Mouse (Mus musculus) CH12F3 (cell line): ENCODE measurements around the gene Rrbp1.

Experiments
- in situ Hi-C: fragments of 300-500 bp; cut with MboI; formaldehyde crosslinking; loops from 2 replicates; pipeline ENCODE4 v1.14.3; 2020; ENCODE audit warnings: low sequenced_read_pairs

Rrbp1 gene

DNA sequence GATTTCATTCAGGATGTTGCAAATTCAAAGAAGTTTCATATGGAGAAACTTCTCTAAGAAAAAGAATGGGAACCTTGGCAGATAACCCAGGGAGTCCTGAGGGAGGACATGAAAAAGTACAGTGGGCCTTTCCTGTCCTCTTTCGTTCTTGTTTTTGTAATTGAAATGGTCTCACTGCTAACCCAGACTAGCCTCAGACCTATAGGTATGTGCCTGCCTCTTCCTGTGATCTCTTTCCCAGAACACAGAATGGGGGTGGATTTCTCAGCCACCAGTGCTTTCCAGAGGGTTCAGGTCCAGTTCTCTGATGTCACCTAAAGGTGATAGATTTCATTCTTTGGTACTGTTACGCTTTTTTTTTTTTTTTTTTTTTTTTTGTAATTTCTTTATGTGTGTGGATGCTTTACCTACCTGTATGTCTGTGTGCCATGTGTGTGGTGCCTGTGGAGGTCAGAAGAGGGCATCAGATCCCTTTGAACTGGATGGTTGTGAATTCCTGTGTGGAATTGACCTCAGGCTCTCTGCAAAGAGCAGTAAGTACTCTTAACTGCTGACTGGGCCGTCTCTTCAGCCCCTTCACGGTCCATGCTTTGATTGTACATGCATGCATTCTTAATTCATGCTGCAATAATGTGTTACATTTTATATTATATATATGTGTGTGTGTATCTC, 92.1 kb downstream of the Rrbp1 start:
- in situ Hi-C loops, result no loop called here

DNA sequence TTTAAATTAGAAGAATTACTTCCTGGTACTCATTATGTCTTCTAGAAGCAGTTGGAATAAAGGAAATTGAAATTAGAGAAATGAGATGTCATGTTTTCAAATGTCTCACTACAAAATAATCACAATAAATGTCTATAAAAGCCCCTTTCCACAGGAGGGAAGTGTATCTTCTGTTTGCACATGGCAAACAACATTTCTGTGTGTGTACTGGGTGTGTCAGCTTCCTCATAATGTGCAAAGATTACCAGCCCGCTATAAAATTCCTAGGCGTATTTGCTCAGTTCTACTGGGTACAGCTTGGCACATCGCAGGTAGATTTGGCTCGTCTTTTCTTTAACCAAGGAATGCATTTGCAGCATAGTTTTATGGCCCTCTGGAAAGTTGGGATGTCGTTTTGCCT, 93.4 kb downstream of the Rrbp1 start:
- in situ Hi-C loops, result no loop called here

DNA sequence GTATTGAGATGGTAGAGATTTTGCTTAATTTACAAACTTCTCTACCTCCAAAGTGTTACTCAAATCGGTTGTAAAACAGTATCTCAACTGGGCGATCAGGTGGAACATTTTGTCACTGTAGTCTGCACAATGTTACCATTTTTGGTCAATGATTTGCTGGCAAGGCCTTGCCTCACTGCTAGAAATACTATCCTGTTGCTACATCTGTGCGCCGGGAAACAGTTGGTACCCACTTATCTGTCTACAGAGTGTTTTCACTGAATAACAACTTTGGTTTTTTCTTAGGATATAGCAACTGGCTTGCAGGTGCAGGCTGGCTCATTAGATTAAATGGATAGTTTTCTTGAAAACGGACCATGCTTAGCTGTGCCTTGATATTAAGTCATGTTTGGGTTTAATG, 94.8 kb downstream of the Rrbp1 start:
- in situ Hi-C loops, result no loop called here

DNA sequence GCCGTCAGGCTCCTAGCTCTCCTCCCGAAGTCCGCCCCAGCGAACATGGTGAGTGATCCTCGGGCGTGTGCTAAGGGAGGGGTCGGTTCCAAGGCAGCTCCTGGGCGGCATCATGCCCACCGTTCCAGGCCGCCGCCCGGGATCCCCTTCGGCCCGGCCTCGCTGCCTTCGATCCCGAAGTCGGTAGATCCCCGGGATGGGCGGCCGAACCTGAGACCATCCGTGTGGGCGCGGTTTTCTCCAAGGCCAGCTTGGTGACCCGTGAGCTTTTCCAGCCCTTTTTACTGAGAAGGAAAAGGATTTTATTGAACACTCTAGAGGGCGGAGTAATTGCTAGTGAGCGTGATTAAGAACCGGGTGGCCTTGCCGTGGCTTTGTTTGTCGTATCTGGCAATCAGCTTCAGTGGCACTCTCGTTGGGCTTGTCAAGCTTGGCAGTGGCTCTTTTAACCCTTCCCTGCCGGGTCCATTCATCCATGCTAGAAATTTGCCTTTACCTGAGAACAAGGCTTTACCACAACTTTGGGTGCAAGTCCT, 95.4 kb downstream of the Rrbp1 start:
- in situ Hi-C loops, result no loop called here

DNA sequence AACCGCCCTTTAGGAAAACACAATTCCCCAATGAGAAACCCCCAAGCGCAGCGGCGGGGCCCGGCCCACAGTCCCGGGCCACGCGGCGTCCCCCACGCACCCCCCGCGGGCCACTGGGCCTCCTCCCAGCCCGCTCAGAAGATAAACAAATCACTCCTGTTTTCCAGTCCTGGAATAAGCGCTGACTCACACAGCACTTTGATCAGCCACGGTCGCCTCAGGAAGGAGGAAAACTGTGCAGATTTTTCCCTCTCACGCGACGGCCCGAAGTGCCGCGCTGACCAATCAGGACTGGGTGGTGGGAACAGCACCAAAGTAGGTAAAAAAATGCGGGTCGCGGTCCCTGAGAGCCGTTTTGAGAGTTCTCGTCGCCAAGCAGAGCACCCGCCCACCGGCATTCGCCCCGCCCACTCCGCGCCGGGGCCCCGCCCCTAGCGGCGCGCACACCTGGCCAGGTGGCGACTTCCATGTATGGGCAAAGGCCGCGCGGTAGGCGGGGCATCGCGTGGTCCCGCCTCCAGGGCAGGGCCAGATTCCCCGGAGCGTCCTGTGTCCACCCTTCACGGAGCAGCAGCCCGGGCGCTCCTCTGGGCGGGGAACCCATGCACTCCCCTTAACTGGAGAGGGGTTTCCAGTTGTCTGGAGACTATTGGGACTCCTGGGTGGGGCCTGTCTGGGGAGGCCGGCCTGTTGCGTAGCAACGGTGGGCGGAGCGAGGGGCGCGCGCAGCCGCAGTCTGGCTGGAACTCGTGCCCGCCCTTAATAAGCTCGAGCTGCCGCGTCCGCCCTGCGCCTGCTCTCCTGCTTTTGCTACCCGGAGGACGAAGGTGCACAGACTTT, 96.1 kb downstream of the Rrbp1 start, which contains the start of gene Dstn:
Gene Dstn (plus strand): TSS at position 561 of the 840 bp plus-strand sequence.
- in situ Hi-C loops, result no loop called here

DNA sequence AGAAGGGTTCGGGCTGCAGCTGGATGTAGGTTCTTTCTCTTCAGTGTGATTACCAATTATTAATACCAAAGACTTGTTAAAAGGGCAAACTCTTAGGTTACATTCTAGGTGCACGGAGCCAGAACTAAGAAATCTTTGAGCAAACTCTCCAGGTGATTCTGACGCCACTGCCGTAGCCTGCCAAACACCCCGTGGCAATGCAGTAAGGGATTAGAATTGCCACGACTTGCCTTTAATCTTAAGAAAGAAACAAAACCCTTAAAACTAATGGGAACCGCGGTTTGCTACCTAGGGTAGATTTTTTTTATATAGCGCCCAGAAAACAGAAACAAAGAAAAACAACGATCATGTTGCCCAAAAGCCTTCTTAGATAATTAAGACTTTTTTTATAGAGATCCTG, 96.8 kb downstream of the Rrbp1 start:
- in situ Hi-C loops, result no loop called here

DNA sequence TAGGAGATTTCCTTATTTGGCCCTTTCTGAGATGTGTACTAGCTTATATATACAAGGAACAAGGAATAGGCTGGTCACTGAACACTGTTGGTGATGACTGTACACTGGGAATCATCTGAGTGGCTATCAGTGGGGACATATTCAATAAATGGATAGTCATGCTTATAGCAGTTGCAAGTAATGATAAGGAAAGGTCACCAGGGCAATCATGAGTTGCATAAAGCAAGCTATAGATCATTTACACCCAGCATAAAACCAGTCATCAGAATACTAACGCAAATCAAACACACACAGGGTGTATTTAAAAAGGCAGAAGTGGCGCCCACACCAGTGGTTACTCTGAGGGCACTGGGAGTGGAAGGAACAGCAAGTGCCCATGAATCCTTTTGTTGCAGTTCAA, 98.9 kb downstream of the Rrbp1 start:
- in situ Hi-C loops, result no loop called here

DNA sequence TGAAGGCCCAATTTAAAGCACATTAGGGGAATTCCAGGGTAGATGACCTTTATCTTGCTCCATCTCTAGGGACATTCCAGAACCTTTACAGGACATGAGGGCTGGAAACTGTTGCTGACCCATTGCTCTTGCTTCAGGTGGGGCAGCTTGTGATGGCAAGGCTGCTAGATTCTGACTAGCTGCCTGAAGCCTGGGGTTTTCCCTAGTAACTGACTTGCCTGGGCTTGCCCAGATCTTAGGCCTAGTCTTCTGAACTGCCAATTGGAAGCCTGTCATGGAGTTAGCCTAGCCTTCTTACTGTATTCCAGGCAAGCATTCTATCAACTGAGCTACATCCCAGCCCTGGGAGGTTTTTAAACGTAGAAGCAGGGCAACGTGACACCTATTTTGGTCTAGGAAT, 101.8 kb downstream of the Rrbp1 start:
- in situ Hi-C loops, result no loop called here

DNA sequence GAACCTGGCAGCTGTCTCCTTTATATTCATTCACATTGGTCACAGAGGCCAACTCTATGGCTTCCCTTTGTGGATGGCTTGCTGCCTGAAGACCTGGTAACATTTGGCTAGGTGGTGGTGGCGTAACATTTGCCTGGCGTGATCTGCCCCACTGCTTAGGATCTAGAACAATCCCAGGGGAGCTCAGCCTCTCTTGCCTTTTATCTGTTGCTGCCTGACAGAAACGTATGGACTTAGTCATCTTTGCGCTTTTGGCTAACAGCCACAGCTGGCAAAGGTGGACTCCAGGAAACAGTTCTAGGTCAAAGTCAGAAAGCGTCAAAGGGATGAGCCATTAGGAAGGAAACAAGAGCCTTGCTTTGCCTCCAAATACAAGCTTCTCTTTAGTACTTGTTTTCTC, 106.2 kb downstream of the Rrbp1 start:
- in situ Hi-C loops, result no loop called here

DNA sequence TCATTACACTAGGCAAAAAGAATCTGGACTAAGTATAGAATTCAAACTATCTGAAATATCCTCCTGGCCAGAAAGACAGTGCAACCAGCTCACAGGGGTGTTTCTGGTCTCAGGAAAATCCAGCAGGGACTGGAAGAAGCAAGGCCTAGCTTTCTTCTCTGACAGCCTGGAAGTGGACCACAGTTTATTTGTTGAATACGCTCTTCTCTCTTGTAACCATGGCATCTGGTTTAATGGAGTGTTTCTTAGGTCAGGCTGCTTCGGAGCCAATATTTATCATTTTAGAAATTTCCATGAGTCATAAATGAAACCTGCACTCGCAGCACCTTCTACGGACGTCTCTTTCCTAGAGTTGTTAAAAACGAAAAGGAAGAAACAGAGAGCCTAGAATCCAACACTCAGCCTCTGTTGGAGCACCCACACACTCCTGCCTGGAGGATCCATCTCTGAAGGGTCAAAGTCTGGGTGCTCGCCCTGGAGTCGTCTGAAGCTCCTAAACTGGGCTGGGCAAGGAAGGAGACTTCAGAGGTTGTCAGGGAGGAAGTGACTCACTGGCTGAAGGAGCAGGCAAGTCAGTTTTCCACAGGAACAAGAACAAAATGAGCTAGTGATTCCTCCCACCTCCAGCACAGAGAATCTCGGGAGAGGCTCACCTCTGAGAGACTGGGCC, 107.6 kb downstream of the Rrbp1 start:
- in situ Hi-C loops, result no loop called here

DNA sequence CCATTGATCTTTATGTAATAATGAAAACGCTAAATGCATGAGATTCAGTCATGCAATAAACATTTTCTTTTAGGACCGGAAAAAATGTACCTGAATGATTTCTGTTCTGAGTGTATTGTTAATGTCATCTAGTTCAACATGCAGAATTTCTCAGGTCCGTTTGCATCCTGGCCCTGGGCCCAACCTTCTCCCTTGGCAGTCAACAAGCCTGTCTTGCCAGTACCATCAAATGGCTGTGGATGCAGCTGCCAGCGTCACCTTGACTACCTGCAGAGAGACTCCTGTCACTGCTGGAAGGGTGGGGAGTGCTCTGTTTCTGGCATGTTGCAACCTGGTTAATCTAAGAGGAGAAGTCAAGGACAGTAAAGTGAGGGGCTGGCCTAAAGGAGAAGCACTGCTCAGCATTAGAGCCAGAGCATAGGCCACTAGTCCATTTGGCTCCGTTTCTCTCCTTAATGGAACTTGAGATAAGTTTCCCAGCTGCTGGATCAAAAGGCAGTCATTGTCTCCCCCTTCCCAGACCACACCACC, 110.2 kb downstream of the Rrbp1 start:
- in situ Hi-C loops, result no loop called here

DNA sequence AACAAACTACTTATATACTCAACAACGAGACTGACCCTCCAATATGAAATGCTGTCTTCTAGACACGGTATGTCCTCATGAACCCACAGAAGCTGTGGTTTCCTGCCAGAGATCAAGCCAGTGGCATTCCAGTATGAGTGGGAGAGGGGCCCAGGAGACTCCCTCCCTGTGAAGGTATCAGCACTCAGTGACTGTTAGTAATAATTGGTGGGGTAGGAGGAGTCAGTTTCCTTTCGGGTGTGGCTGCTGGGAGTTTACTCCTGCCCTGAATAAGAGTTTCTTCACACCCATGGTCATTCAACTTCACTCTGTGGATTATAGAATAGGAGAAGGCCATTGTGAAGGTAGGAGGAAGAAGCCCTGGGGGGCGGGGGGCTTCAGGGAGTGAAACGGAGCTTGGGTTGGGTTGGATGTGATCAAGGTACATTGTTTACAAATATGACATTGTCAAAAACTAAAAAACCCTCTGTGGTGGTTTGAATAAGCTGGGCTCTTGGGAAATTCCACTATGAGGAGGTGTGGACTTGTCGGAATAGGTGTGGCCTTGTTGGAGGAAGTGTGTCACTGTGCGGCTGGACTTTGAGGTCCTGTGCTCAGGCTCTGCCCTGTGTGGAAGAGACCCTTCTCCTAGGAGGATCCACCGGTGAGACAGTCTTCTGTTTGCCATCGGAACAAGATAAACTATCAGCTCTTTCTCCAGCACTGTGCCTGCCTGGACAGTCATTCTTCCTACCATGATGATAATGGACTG, 111.4 kb downstream of the Rrbp1 start:
- in situ Hi-C loops, result no loop called here
